Mouse (Mus musculus) urinary bladder, adult 18-20 months (tissue): ENCODE measurements at regions not wholly inside any gene's neighbourhood (a gene's known extent, or its start where the extent isn't known, plus 50 kb on each side); places are given as distances from the start of the nearest gene placed in this dataset.

ENCODE experiments used
- DNase-seq, 2 experiments: peaks; one replicate each; pipeline ENCODE4 v3.0.0; 2022; ENCODE audit warnings: low spot score in 2 of 2, mixed read lengths in 2 of 2

DNA sequence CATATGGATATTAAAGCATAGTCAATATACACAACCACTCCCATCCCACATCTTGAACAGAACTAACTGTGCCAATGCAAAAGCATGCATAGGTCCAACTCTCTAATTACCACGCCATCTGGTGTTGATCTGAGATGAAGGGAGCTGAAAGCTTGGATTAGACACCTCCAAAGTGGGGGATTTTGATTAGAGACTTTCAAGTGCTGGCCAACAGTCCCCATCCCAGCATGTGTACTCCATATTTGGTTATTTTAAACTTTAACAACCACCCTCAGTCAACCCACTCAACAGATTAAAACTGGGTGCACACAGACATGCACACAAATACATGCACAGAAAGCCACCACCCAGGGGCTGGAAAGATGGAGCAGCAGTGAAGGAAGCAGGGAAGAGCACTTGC is 366.9 kb upstream of the Intu start:
- no peak for DNase-seq

DNA sequence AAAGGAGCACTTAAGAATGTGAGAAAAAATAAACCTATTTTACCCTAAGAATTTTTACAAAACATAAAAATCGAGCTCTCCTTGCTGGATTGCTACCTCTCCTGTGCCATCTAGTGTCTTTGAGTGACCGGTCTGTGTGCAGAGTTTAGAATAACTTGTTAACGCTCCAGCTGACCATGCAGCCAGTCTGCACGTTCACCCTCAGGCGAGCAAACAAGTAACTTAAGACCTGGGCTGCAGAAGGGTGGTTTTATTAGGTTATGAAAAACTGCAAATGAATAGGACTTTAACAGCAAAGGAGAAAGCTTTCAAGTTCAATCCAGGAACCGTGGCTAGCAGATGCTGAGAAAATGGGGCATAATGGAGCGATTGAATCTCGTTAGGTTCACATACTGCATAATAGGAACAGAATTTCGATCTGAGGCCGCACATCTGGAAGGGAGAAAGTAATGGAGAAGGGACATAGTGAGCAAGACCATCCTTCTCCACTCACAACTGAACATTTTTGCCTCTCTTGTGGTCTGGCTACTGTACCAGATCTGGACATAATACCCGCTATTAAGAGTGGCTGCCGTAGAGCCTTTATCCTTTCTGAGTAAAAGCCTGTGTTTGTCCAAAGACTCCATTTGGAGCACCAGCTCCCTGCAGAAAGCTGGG is 363.0 kb upstream of the Intu start:
- DNase-seq = no peak

DNA sequence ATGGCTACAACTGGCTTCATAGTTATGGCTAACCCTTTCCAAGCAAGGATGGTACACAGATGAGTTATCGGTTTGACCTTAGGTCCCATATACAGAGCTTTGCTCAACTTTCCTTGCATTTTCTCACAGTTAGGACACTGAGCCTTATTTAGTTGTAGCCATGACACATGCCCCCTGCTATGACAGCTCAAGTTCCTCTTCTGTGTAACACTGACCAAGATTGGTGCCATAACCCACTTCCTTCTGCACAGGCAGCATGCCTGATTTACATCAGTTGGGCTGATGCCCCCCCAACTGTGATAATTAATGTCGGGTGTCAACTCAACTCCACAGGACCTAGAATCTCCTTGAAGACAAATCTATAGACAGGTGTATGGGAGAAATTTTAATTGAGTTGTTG is 361.5 kb upstream of the Intu start:
- DNase-seq = no peak

DNA sequence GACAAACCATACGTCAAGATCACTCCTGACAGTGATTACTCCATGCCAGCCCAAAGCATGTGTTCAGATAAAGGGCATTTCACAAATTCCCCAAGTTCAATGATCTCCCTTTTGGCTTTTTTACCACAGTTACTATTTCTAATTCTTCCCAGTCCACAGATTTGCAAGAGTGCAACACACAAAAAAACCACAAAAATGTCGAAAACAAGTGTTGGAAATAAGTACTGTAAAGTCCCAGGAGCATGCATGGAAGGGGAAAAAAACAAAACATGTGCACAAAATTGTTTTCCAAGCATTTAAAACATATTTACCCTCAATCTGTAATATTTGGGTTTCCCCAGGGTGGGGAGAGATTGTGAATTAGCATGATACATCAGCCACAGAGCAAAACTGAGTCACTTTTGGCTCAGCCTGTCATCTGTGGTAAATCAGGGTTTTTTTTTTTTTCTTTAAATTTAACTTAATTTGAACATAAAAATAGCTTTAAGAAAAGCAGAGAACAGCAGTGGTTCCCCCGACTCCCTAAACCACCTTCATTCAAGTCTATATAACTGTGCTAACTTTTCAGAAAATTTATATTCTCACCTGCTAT is 351.3 kb upstream of the Intu start:
- no peak for DNase-seq

DNA sequence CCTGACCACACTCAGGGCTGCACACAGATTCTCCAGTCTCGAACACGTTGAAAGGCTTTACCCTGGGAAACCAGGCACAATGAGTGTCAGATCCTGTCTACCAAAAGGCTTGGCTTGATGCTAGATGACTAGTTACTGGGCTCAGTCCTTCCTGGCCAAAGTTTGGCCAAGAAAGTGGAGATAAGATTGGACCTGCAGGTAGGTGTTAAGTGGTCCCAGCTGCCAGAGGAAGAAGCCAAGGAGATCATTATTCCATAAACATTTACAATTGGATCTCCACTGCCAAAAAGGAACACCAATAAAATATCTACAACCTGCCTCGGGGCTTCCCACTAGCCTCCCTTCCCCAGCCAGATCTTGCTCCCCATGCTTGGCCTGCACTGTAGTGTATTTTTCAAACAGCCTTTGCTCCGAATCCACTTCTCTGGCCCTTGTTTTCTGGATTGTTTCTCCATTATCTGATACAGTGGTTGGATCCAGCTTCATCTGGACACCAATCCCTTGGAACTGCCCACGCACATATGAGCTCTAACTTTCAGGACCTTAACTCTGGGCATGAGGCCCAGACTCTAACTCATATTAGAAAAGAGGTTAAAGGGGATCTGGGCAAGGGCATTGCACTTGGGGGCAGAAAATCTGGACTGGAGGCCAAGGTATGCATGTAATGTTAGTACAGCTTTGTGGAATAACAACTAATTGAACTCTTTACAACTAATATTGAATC is 345.3 kb upstream of the Intu start:
- DNase-seq = no peak

DNA sequence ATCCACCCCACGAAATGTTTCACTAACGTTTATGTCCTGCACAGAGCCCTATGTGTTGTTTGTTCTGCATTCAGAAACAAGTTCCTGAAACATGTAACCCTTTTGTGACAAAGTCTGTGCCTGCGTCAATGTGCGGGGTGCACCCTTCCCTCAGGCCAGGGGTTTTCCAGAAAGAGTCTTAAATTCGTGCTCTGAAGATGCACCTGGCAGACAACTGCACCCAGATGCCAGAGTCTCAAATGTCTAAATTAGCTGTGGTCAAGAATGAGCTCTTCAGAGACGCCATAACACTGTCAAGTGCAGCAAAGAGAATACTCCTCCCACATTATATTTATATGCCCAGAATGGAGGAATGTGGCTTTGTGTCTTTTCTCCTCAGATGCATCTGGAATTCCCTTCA is 341.6 kb upstream of the Intu start:
- DNase-seq = no peak

DNA sequence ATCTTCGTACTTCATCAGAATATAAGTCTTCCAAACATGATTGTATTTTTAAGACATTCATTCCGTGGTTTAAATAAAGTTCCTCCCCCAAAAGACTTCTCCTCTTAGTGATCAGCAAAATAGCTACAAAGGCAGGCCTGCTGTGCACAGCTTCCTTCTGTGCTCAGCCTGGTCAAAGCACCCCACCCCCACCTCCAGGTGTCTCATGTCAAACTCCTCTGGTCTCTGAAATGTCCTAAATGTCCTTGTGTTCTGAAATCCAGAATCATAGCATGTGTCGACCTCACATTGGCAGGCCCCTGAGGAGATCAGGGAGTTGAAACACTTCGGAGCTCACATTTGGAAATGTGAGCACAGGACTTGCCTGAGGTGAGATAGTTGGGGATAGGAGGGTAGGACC is 341.1 kb upstream of the Intu start:
- no peak for DNase-seq

DNA sequence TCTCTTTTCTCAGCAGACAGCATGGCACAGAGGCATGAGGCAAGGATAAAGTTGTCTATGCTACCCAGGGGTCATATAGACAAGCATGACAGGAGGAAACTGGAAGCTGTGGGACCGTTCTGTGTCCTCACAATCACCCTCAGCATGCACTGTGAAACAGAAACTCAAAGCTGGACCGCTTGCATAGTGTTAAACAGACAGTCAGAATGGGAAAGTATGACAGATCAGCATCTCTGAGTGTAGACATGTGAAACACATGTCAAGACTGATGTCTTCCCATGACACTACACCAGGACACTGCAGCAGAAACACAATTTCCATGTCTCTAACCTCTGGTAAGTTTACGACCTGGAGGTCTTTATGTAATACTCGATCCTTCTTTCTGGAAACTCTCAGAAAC is 330.9 kb upstream of the Intu start:
- DNase-seq = no peak

DNA sequence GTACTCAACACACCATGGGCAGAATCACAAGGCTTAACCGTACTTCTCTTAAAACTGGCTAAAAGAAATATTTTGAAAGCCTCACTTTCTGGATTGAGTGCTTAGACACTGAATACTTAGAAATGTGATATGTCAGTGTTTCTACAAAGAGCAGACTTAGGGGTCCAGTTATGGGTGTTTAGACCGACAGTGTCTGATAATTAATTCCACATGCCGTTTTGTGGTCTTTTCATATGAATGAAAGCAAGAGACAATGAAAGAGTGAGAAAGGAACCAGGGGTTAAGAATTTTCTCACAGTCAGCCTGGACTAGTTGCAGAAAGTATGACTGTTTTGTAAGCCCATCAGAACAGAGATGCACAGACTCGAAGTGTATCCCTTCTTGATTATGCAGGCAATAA is 324.8 kb upstream of the Intu start:
- DNase-seq = no peak

DNA sequence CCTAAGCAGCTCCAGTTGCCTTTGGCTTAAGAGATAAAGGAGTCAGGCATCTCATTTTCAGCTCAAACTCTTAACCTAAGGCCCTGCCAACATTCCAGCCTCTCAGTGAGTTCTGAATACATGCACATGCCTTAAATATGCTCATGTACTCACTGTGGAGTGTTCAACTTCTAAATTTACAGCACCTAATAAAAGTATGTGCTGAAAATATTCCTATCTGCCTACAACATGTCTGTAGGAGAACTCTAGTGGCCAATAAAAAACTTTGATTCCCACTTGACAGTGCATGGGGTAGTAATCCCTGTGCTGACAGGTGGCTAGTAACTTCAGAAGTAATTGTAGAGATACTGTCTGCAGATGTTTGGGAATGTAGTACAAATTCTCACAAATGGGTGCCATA is 319.3 kb upstream of the Intu start:
- no peak for DNase-seq

DNA sequence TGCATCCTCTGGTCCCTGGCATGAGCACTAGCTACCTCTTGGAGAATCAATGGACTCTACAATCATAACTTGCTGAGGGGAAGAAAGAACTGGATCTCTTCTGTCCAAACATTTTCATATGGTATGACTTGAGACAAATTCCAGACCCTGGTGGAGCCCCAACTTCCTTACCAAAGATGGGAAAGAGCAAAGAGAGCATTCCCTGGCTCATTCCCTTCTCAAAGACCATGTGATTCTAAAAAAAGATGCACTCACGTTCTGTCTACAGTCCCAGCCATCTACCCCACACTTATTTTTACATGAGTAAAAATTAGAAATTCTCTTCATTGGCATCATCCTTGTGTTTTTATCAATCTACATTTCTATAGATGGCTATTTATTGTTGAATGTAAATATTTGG is 304.3 kb upstream of the Intu start:
- no peak for DNase-seq

DNA sequence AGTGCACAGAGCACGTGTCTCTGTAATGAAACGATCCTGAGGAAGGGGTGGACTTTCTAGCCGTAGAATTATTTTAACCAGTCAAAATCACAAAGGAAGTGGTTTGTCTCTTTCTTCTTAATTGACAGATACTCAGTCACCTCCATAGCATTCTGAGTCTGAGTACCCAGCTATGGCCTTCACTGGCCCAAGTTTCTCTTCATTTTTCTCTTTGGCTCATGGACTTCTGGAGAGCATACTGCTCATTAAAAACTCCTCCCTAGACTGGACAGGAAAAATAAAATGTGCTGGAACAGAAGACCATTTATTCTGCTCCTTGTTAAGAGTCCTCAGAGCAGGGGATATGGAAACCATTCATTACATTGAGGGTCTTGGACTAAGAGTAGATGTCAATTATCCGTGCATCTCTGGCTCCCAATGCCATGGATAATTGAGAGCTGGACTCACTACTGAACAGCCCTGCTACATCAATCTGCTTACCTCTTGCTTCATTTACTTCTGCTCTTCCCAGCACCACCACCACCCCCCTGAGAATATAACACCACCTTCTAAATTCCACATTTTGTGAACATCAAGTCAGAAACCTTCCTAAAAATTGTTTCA is 287.5 kb upstream of the Intu start:
- DNase-seq = no peak

DNA sequence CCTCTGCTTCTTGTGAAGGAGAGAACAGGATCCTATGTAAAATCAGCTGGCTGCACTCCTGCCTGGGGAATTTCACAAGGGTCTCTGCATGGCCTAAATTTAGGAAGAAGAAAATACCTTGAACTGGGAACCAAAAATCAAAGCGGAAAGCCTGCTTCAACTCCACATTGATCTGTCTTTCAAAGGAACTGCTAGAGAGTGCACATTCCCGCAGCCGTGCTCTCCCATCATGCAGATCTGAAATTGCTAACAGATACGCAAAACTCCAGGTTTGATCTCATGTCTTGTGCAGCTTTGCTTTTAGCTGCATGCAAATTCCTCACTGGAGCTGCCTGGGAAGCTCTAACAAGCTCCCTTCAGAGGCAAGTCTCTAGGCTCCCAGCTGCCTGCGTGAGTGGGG is 276.7 kb upstream of the Intu start:
- no peak for DNase-seq

DNA sequence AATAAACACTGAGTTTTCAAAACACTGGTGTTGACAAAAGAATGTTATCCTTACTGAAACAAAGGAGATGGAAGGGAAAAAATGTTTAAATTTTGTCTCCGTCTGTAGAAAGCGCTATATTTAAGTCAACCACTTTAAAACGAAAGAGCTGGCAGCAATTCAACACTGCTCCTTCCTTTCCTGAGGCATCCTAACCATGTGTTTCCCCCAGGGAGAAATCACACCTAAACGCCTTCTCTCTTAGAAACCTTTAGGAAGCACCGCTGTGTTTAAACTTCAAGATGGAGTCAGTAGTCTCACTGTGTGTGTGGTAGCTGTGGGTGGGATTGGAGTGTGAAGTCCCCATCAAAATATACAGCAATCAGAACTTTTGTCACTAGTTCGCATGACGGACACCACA is 268.6 kb upstream of the Intu start:
- no peak for DNase-seq

DNA sequence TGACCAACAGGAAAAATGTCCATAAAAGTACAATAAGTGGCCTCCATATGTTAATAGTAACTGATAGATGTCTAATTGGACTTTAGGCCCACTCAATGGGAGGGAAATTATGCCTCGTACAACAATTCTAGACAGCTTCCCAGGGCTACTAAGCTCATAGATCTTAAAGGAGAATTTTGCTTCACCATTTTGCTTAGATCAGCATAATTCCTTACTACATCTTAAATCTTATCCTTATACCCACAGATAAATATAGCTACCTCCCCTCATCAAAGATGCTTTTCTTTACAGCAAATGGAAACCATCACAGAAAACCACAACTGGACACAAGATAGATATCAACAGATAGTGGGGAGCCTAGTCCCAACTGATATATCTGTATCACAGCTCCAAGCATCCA is 263.6 kb upstream of the Intu start:
- no peak for DNase-seq

DNA sequence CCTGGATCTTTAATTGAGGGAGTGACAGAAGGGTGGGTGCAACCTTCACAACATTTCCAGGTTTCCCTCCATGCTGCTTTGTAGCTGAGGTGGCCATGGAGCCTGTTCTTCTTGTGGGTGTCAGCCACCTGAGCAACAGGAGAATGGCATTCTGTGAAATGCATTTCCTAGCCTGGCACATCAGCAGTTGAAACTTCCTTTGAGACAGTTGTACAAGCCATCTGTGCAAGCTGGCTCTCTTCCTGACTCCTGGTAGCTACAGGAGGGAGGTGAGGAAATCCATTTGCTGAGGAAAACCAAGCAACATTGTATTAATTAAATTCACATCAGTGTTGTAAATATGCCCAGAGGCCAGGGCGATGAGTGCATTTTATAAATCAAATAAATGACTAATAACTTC is 248.2 kb upstream of the Intu start:
- no peak for DNase-seq

DNA sequence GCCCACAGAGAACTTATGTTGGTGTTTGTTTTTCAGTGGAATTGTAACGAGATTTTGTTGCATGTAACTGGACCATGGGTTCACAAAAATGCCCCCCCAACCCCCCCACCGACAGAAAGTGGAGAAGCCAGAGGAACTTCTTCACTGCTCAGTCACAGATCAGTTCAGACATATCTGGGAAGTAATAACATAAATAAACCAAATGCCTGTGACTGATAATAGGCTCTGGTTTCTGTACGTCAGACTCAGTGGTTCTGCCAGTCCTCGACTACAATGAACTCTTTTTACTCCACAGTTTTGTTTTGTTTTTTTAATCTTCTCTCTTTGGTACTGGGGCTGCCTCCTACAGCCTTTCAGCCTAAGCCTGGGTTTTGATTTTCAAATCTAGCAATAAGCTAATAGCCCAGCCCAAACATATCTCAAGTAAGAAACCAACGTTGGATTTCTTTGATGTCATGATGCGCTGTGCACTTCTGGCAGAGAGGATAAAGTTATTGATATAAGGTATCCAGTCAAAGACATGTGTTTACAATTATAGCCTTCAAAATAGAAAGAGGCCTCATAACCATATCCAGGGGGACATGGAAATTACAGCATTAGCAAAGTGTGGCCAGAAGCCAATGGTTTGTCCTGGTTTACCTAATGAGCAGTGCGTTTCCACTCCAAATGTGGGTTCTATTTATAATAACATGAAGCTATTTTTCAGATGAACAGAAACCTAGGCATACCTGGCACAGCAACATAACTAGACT is 244.0 kb upstream of the Intu start:
- DNase-seq = no peak

DNA sequence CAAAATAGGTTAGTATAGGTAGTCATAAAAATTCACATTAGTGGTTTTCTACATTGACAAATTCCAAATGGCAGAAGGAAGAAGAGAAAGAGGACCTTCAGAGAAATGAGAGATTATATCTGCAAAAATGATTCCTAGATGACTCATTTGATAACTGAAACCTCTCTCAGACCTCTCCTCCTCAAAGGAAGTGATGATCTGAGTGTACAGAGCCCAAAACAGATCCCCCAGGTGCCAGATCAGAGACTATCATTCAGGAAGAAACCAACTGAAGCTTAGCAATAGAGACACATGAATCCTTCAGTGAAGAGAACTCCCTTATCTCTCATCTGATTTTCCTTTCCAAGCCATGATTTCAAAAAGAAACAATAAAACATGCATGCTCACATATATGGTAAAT is 234.0 kb upstream of the Intu start:
- no peak for DNase-seq

DNA sequence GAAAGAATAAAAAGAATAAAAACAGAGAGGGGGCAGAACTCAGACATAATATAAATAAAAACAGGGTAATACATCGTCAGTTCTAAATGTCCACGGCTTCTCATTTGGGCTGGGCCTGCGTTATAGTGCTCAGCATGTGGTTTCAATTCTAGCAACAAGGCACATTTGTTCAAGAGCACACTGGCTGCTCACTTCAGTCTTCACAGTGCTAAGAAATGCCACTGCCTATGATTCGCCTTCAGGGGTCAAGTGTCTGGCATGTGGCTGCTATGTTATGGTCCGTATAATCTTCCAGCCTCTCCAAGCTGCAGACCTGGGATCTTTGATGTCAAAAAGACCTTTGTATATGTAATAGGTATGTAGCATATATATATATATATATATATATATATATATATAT is 210.8 kb upstream of the Intu start:
- no peak for DNase-seq

DNA sequence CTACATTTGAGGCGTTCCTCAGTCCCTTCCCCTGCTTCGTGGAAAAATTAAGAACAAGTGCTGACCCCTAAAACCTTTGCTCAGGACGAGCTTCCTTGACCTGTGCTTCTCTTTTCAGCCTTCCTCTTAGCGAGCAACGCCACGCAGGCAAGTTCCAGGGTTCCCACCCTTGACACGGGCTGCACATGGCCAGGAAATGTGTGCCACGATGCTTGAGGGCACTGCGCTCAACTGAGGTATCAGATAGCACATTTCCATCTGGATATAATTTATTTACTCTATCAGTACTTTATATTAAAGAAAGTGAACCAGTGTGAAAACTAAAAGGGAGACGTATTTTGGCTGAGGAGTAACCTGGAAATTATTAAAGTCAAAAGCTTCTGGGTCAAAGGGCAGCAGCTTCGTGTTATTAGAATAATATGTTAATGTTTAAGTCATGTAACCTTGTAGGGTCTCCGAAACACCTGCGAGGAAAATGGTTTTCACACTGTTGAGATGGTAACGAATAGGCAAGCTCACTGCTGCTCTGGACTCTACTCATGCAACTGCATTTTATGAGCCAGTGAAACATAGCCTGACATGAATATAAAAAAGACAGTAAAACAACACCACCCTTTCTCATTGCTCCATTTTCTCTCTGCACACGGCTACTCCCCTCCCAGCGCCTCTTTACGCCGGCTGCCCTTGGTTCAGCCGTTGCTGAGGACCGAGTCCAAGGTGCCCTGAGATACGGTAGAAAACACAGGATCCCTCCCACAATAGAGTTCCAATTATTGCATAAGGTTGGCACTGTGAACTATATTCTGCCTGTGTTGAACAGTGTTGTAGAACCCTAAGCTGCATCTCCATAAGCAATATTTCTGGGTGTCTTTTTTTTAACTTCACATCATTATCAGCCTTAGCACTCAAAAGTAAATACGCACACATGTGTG is 204.9 kb upstream of the Intu start:
- no peak for DNase-seq

DNA sequence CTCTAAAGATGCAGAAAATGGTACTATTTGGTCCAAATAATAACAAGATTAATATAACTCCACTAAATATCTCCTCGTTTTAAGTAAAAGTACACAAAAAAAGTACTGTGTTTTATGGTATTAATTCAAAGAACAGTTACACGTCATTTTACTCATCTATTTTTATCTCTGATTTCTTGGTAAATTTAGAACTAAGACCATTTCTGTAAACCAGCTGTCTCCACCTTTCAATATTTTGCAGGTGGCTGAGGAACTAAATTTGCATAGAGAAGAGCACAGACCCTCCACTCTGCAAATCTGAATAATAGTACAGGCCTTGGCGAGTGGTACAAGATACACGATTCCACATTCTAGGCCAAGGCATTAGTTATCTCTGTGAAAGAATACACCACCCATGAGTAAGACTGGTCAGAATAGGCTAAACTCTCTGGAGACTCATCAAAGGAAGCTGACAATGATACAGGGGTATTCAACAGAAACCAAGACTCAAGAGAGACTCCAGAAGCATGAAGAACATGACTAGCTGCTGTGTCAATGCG is 191.5 kb upstream of the Intu start:
- DNase-seq = no peak
